Mouse (Mus musculus) liver, embryonic 14.5 days (tissue): Measurements from ENCODE around the gene Vezt. TPM values are rescaled to one million over a fixed set of nuclear protein-coding genes. Genes with fewer than 3 reads are reported as not detected.

ENCODE experiments used
- ATAC-seq: fragments of 200-750 bp; cut with Nextera tagmentation; 2 replicates; pipeline ENCODE4 v1.8.0; 2017; ENCODE audit warnings: moderate number of reproducible peaks, mild to moderate bottlenecking, moderate library complexity; ENCODE audit not compliant: insufficient read depth
- DNase-seq, 3 experiments: peaks; one replicate each; pipeline ENCODE4 v3.0.0-alpha.2; 2012 to 2013; ENCODE audit warnings: low read depth in 3 of 3, low spot score in 3 of 3
- H3K27ac ChIP-seq: fragments of 300-500 bp; sonication (generic); 2 replicates; pipeline ENCODE4 v1.5.1; 2014; ENCODE audit warnings: moderate library complexity, mild to moderate bottlenecking, control low read depth, inconsistent platforms
- H3K27me3 ChIP-seq: fragments of 300-500 bp; sonication (generic); 2 replicates; pipeline ENCODE4 v1.6.1; 2014; ENCODE audit warnings: mild to moderate bottlenecking, low read length, moderate library complexity; ENCODE audit not compliant: control insufficient read depth, insufficient read depth
- H3K36me3 ChIP-seq: fragments of 300-500 bp; sonication (generic); replicated peaks from 2 replicates; pipeline ENCODE4 v1.6.1; 2014; ENCODE audit warnings: low read depth; ENCODE audit not compliant: control insufficient read depth, insufficient read depth
- H3K4me1 ChIP-seq, 2 experiments: fragments of 200-500 bp in 1 of 2; fragments of 300-500 bp in 1 of 2; sonication (generic) in 1 of 2; replicated peaks; 2 replicates each; pipeline ENCODE4 v1.6.1; 2012 to 2014; ENCODE audit warnings: antibody characterized with exemption in 1 of 2, inconsistent platforms in 1 of 2, low read length in 1 of 2; ENCODE audit not compliant: control insufficient read depth in 2 of 2, insufficient read depth in 2 of 2
- H3K4me2 ChIP-seq: fragments of 300-500 bp; sonication (generic); 2 replicates; pipeline ENCODE4 v1.6.1; 2014; ENCODE audit warnings: low read depth, mild to moderate bottlenecking, control low read depth, moderate library complexity
- H3K4me3 ChIP-seq, 2 experiments: fragments of 200-500 bp in 1 of 2; fragments of 300-500 bp in 1 of 2; sonication (generic) in 1 of 2; 2 replicates each; pipeline ENCODE4 v1.5.1; 2012 to 2014; ENCODE audit warnings: low read depth in 2 of 2, low read length in 2 of 2, mild to moderate bottlenecking in 2 of 2, control low read depth in 1 of 2, inconsistent platforms in 1 of 2, moderate library complexity in 1 of 2; ENCODE audit not compliant: insufficient read depth in 1 of 2
- H3K9ac ChIP-seq: fragments of 300-500 bp; sonication (generic); replicated peaks from 2 replicates; pipeline ENCODE4 v1.6.1; 2014; ENCODE audit warnings: mild to moderate bottlenecking, control low read depth, moderate library complexity
- H3K9me3 ChIP-seq: fragments of 300-500 bp; sonication (generic); 2 replicates; pipeline ENCODE4 v1.6.1; 2016; ENCODE audit warnings: low read length, mixed read lengths; ENCODE audit not compliant: control insufficient read depth
- CTCF ChIP-seq: IDR thresholded peaks from 2 replicates; pipeline ENCODE4 v1.5.1; 2016; ENCODE audit warnings: antibody characterized with exemption, low read depth, control low read depth
- EP300 ChIP-seq: IDR thresholded peaks from 2 replicates; pipeline ENCODE4 v1.6.1; 2016; ENCODE audit warnings: antibody characterized with exemption, low read depth
- WGBS: fragments of 180-500 bp; shearing (Covaris S2); extraction: QIAGEN DNeasy Blood & Tissue Kit; methylation state at CpG from one replicate; pipeline ENCODE4 v1.1.7; 2014; ENCODE audit not compliant: insufficient replicate concordance; 5-methylcytosine and 5-hydroxymethylcytosine counted together
- polyA plus RNA-seq, 2 experiments: library from polyadenylated mRNA; depleted of rRNA in 1 of 2; stranded (reverse) in 1 of 2; unstranded in 1 of 2; fragments of >200 nt; fragmentation: Nextera tagmentation in 1 of 2; extraction: Ambion mirVana in 1 of 2; gene quantifications; 2 replicates each; pipeline versions ENCODE4 v1.2.1 to v1.2.3; 2012 to 2014

Vezt gene
- polyA plus RNA-seq, 2 experiments: 6.6 to 12.7 TPM

DNA sequence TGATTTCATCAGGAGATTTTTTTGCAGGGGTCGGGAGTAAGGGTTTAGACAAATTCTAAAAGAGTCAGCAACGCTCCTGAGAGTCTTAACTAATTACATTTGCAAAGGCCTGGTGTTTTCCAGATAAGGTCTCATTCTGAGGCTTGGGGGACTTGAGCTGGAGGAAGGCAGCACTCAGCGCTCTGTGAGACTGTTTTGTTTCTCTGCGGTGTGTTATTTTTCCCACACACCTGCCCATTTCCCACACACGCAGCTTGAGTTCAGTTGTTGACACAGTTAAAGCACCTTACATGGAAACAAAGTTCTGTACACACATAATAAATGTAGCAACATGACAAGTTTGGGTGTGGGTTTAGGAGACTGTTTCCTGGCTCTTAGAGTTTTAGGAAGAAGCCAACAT lies 103.6 kb downstream of the Vezt start:
- H3K9me3 ChIP-seq: no peaks in the 10 kb centered on the region

GRCm38 (mm10) chr10:93931431-93931830 lies 104.2 kb downstream of the Vezt start:
- no peak overlapping the region for H3K27ac ChIP-seq
- DNase-seq (no peak), ATAC-seq (no peak)
- H3K4me1 ChIP-seq: no peaks in the 10 kb centered on the region
- H3K36me3 ChIP-seq: no peaks in the 10 kb centered on the region
- no peak overlapping the region for H3K4me3 ChIP-seq
- no peaks in the 10 kb centered on the region; the same call in 1 of the 2 replicates for H3K27me3 ChIP-seq
- no peaks in the 10 kb centered on the region for H3K9me3 ChIP-seq
- H3K9ac ChIP-seq: no peak overlapping the region
- H3K4me2 ChIP-seq: no peak overlapping the region
- WGBS: 67% methylated on average over 9 of the region's 9 CpGs
- TF ChIP-seq CTCF (no peak), EP300 (no peak)

More for the DNA sequence above, 103.6 kb downstream of the Vezt start:
- no peak for DNase-seq
- Histone ChIP-seq H3K9ac (no peak overlapping the region), H3K27me3 (no peaks in the 10 kb centered on the region; the same call in 1 of the 2 replicates), H3K27ac (no peak overlapping the region), H3K4me3 (no peak overlapping the region), H3K36me3 (no peaks in the 10 kb centered on the region), H3K4me1 (no peaks in the 10 kb centered on the region), H3K4me2 (no peak overlapping the region)
- ATAC-seq: no peak
- TF ChIP-seq EP300: no peak
- TF ChIP-seq CTCF: no peak
- WGBS: 46% methylated on average over 5 of the region's 5 CpGs

GRCm38 (mm10) chr10:93930236-93930824 lies 105.3 kb downstream of the Vezt start:
- Histone ChIP-seq H3K27me3 (no peaks in the 10 kb centered on the region; the same call in 1 of the 2 replicates), H3K4me1 (no peaks in the 10 kb centered on the region), H3K36me3 (no peaks in the 10 kb centered on the region), H3K9me3 (no peaks in the 10 kb centered on the region), H3K9ac (no peak overlapping the region), H3K4me2 (no peak overlapping the region), H3K4me3 (no peak overlapping the region), H3K27ac (no peak overlapping the region)
- 54% methylated on average over 4 of the region's 4 CpGs for WGBS
- ATAC-seq (no peak), DNase-seq (no peak)
- TF ChIP-seq EP300 (no peak), CTCF (no peak)

- no peaks in the 10 kb centered on the region for H3K27me3 ChIP-seq
- ATAC-seq: no peak
- no peak overlapping the region for H3K27ac ChIP-seq
- no peaks in the 10 kb centered on the region for H3K36me3 ChIP-seq
- 73% methylated on average over 5 of the region's 5 CpGs for WGBS
- no peak overlapping the region for H3K4me2 ChIP-seq
- H3K9me3 ChIP-seq: no peaks in the 10 kb centered on the region
- TF ChIP-seq EP300: no peak
- TF ChIP-seq CTCF: no peak
- no peak overlapping the region for H3K9ac ChIP-seq
- peaks cover 2 to 5% of the 10 kb centered on the region in 2 experiments for H3K4me1 ChIP-seq
- H3K4me3 ChIP-seq: no peak overlapping the region
- no peak for DNase-seq
Measured at GRCm38 (mm10) chr10:93924666-93925065, 111.0 kb downstream of the Vezt start.

- Histone ChIP-seq H3K4me3 (no peak overlapping the region), H3K4me2 (no peak overlapping the region), H3K9me3 (no peaks in the 10 kb centered on the region), H3K4me1 (peaks cover 14 to 18% of the 10 kb centered on the region in 2 experiments), H3K27ac (no peak overlapping the region), H3K27me3 (no peaks in the 10 kb centered on the region), H3K9ac (no peak overlapping the region), H3K36me3 (no peaks in the 10 kb centered on the region)
- 32% methylated on average over 4 of the region's 4 CpGs for WGBS
- ATAC-seq (no peak), DNase-seq (peak in 1 of 3 experiments; percentile 53)
- no peak for TF ChIP-seq CTCF
- no peak for TF ChIP-seq EP300
Measured at GRCm38 (mm10) chr10:93921160-93921559, 114.5 kb downstream of the Vezt start.
